Mouse (Mus musculus): ENCODE data around the gene Foxi3. TPM values are rescaled to one million over a fixed set of nuclear protein-coding genes. Genes with fewer than 3 reads are reported as not detected.

Foxi3 gene
- polyA plus RNA-seq (2014; fragmentation: Nextera tagmentation; extraction: Ambion mirVana): not detected in 2 replicates

DNA sequence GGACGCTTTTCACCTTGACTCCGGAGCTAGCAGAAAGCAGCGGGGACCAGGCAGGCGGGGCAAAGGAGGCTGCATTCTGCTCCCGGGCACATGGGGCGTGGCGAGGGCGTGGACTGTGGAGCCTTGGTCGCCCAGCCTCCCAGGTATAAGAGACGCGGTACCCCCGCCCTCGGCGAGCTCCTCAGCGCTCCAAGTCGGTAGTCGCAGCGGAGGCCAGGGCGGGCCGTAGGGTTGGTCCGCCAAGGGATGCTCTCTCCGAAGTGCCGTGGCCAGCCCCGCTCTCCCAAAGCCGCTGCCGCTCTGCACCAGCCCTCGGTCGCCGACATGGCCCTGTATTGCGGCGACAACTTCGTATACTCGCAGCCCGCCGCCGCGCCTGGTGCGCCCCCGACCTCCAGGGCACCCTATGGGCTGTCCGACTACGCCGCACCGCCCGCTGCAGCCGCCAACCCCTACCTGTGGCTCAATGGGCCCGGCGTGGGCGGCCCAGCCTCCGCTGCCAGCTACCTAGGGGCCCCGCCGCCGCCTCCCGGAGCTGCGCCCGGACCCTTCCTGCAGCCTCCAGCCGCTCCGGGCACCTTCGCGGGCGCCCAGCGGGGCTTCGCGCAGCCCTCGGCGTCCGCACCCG, at the start of gene Foxi3:
Foxi3 (plus strand) TSS at position 247 of the 628 bp plus-strand sequence.
- peak; percentile 60; the same call in 1 of the 2 replicates for ATAC-seq (ENCODE audit: low FRiP score, low TSS enrichment)
- DNase-seq: peak; percentile 46
- under 1% methylated on average over 67 of the region's 67 CpGs for WGBS

DNA sequence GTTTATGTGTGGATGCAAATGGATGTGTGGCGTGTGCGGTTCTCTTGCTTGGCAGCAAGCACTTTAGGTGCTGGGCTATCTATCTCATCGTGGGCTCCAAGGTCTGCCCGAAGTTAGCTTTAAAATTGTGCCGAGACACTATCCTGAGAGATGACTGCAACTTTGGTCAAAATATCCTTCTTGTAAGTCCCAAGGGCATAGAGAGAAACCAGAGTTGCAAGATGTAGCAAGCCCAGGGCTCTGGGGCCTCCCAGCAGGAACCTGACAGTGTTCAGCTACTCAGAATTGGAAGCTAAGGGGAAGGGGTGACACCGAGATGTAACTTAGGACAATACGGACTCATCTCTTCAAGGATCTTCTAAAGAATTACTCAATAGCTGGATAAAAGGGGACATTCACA, 46.8 kb upstream of the Foxi3 start:
- DNase-seq (no peak), ATAC-seq (ENCODE audit: low FRiP score, low TSS enrichment) (no peak)
- 88% methylated on average over 7 of the region's 7 CpGs for WGBS

More for the DNA sequence above, at the start of gene Foxi3:
- H3K4me2 ChIP-seq (ENCODE audit: low read length): peak within 1 kb of the TSS; percentile 82
- H3K27me3 ChIP-seq (ENCODE audit: control insufficient read depth, insufficient read depth, low read length): peaks cover 57% of the 10 kb centered on the region
- no peak within 1 kb of the TSS; the same call in 1 of the 2 replicates for H3K9ac ChIP-seq (replicated peaks; ENCODE audit: low read length)
- peaks cover 7% of the 10 kb centered on the region for H3K4me1 ChIP-seq (ENCODE audit: control insufficient read depth, insufficient read depth, low read length)
- peak within 1 kb of the TSS; percentile 40 for H3K4me3 ChIP-seq (replicated peaks; ENCODE audit: low read depth, low read length)
- H3K27ac ChIP-seq (replicated peaks; ENCODE audit: low read depth, low read length): no peak within 1 kb of the TSS
- H3K9me3 ChIP-seq (ENCODE audit: control insufficient read depth, low read length): no peaks in the 10 kb centered on the region
- no peaks in the 10 kb centered on the region for H3K36me3 ChIP-seq (ENCODE audit: control insufficient read depth, insufficient read depth, low read length)

DNA sequence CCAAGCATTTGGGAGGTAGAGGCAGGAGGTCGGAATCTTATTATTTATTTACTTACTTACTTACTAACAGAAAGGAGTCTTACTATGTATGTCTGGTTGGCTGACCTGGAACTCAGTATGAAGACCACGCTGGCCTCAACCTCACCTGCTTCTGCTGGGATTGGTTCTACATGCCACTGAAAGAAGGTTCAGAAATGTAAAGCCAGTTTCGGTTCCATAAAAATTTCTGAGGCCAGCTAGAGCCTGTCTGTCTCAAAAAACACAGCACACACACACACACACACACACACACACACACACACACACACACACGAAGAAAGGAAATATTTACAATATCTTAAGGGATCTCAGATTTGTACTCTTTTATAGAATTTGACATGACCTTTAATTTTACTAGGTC, 46.0 kb upstream of the Foxi3 start:
- ATAC-seq (ENCODE audit: low FRiP score, low TSS enrichment) (no peak), DNase-seq (no peak)
- Histone ChIP-seq H3K4me1 (ENCODE audit: control insufficient read depth, insufficient read depth, low read length) (no peaks in the 10 kb centered on the region), H3K4me3 (replicated peaks; ENCODE audit: low read depth, low read length) (no peak overlapping the region), H3K9me3 (ENCODE audit: control insufficient read depth, low read length) (no peaks in the 10 kb centered on the region), H3K27me3 (ENCODE audit: control insufficient read depth, insufficient read depth, low read length) (no peaks in the 10 kb centered on the region), H3K9ac (replicated peaks; ENCODE audit: low read length) (no peak overlapping the region), H3K4me2 (ENCODE audit: low read length) (no peak overlapping the region), H3K27ac (replicated peaks; ENCODE audit: low read depth, low read length) (no peak overlapping the region), H3K36me3 (ENCODE audit: control insufficient read depth, insufficient read depth, low read length) (peaks cover 16% of the 10 kb centered on the region)
- 77% methylated on average over 4 of the region's 4 CpGs for WGBS

More for the DNA sequence above, 46.8 kb upstream of the Foxi3 start:
- Histone ChIP-seq H3K4me2 (ENCODE audit: low read length) (no peak overlapping the region), H3K27ac (replicated peaks; ENCODE audit: low read depth, low read length) (no peak overlapping the region), H3K9me3 (ENCODE audit: control insufficient read depth, low read length) (no peaks in the 10 kb centered on the region), H3K4me3 (replicated peaks; ENCODE audit: low read depth, low read length) (no peak overlapping the region), H3K9ac (replicated peaks; ENCODE audit: low read length) (no peak overlapping the region), H3K36me3 (ENCODE audit: control insufficient read depth, insufficient read depth, low read length) (peaks cover 19% of the 10 kb centered on the region), H3K27me3 (ENCODE audit: control insufficient read depth, insufficient read depth, low read length) (no peaks in the 10 kb centered on the region), H3K4me1 (ENCODE audit: control insufficient read depth, insufficient read depth, low read length) (no peaks in the 10 kb centered on the region)

DNA sequence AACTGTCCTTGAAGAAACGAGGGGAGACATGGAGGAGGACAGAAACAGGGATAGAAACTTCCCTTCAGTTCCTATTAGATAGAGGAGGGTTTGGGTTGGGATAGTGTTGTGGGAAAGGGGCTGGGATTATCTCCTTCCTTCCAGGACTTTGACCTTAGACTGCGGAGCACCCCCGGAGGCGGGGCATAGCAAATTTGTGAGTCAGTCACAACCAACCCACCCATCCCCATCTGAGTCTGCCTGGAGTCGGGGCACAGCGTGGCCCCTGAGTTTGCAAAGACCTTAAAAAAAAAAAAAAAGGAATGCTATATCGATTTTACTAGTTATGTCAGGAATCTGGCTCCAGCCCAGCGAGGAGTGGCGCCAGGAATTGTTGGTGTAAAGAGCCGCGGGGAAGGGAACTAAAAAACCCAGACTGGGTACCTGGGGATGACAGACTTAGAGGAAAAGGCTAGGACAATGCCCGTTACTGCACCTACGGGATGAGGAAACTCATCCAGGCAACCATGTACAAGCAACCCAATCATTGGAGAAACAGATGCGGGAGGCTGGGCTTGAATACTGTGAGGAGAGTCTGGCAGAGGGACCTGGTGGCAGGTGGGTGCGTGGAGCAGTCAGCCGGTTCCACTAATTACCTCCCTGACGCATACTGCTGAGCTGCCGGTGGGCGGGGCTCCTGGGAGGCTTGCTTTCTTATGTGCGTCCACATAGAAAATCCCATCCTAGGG, 44.5 kb upstream of the Foxi3 start:
- Histone ChIP-seq H3K27ac (replicated peaks; ENCODE audit: low read depth, low read length) (no peak overlapping the region), H3K36me3 (ENCODE audit: control insufficient read depth, insufficient read depth, low read length) (0 out of 2 replicates have a peak, but pooled peaks cover 3% of the 10 kb centered on the region), H3K9ac (replicated peaks; ENCODE audit: low read length) (no peak overlapping the region), H3K9me3 (ENCODE audit: control insufficient read depth, low read length) (no peaks in the 10 kb centered on the region), H3K27me3 (ENCODE audit: control insufficient read depth, insufficient read depth, low read length) (no peaks in the 10 kb centered on the region), H3K4me3 (replicated peaks; ENCODE audit: low read depth, low read length) (no peak overlapping the region), H3K4me1 (ENCODE audit: control insufficient read depth, insufficient read depth, low read length) (no peaks in the 10 kb centered on the region), H3K4me2 (ENCODE audit: low read length) (peak overlapping the region; percentile 36)
- WGBS: 16% methylated on average over 20 of the region's 20 CpGs
- peak; percentile 32 for DNase-seq
- peak; percentile 40; the same call in 1 of the 2 replicates for ATAC-seq (ENCODE audit: low FRiP score, low TSS enrichment)

DNA sequence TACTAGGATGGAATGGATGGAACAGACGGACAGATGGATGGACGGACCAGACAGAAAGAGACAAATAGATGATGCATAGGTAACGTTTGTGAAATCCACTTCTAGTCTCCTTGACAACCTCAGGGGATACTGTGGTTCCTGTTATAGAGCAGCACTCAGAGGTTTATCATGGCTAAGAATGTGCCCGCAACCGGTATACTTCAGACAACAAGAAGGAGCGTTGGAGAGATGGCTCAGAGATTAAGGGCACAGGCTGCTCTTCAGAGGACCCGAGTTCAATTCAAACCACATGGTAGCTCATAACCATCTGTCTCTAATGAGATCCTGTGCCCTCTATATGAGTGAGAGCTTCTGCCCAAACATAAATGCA, 44.0 kb upstream of the Foxi3 start:
- 70% methylated on average over 7 of the region's 7 CpGs for WGBS
- no peak for ATAC-seq (ENCODE audit: low FRiP score, low TSS enrichment)

DNA sequence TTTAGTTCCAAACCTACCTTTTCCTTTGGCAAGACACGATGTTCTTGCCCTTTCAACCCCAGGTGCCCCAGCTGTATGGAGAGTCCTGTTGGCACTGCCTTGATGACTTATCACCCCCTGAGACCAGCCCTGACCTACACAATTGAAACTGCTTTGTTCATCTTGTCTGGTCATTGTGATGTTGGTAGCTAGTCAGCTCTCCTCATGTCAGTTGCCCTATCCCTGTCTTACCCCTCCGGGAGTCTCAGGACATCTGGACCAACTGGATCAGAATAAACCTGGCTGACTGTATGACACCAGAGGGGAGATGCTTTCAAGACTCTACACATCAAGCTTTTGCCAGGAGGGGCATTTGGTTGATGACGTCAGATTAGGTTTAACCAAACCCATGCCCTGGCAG, 37.5 kb upstream of the Foxi3 start, which contains the start of gene Tex37:
Tex37 (minus strand) TSS at position 101 of the 400 bp plus-strand sequence.
- H3K9me3 ChIP-seq (ENCODE audit: control insufficient read depth, low read length): no peaks in the 10 kb centered on the region
- H3K4me1 ChIP-seq (ENCODE audit: control insufficient read depth, insufficient read depth, low read length): peaks cover 8% of the 10 kb centered on the region
- no peak for DNase-seq
- H3K27ac ChIP-seq (replicated peaks; ENCODE audit: low read depth, low read length): no peak within 1 kb of the TSS
- WGBS: 88% methylated on average over 3 of the region's 3 CpGs
- no peaks in the 10 kb centered on the region for H3K36me3 ChIP-seq (ENCODE audit: control insufficient read depth, insufficient read depth, low read length)
- no peak within 1 kb of the TSS for H3K9ac ChIP-seq (replicated peaks; ENCODE audit: low read length)
- no peak within 1 kb of the TSS for H3K4me3 ChIP-seq (replicated peaks; ENCODE audit: low read depth, low read length)
- ATAC-seq (ENCODE audit: low FRiP score, low TSS enrichment): no peak
- no peak within 1 kb of the TSS for H3K4me2 ChIP-seq (ENCODE audit: low read length)
- no peaks in the 10 kb centered on the region for H3K27me3 ChIP-seq (ENCODE audit: control insufficient read depth, insufficient read depth, low read length)

More for the DNA sequence above, 44.0 kb upstream of the Foxi3 start:
- no peak for DNase-seq
- Histone ChIP-seq H3K27ac (replicated peaks; ENCODE audit: low read depth, low read length) (no peak overlapping the region), H3K9ac (replicated peaks; ENCODE audit: low read length) (no peak overlapping the region), H3K4me3 (replicated peaks; ENCODE audit: low read depth, low read length) (no peak overlapping the region), H3K4me2 (ENCODE audit: low read length) (peak overlapping the region; percentile 36), H3K27me3 (ENCODE audit: control insufficient read depth, insufficient read depth, low read length) (no peaks in the 10 kb centered on the region), H3K36me3 (ENCODE audit: control insufficient read depth, insufficient read depth, low read length) (no peaks in the 10 kb centered on the region), H3K9me3 (ENCODE audit: control insufficient read depth, low read length) (no peaks in the 10 kb centered on the region), H3K4me1 (ENCODE audit: control insufficient read depth, insufficient read depth, low read length) (no peaks in the 10 kb centered on the region)

DNA sequence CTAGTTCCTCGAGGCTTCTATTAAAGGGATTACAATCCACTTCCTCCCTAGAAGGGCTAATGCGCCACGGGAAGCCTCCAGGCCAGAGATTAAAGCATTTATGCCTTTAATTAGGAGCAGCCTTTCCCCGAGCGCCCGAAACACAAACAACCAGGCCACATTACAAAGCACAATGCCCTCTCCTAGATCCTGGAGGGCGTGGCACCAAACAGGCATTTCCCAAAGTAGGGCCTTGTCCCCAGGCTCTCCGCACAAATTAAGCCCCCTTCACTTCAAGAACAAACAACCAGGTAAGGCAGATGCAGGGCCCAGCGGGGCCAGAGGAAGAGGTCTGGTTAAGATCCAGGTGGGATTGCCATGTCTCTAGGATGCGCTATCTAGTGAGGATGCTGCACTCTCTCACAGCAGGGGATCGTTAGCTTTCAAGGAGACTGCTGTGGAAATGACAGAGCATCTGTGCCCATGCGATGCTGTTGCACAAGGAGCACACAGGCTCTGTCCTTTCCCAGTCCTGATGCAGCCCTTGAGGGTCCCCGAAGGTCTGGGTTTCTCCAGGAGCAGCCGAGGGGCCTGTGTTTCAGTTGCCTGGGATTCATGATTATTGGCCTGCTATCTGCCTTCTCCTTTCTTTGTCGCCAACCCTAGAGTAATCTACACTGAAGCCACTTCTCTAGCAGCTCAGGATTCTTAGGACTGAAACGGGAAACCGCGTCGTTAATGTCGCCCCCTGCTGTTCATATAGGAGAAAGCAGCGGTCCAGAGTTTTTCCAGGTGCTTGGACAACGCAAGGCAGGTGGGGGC, 34.9 kb upstream of the Foxi3 start:
- H3K9ac ChIP-seq (replicated peaks; ENCODE audit: low read length): peak overlapping the region; percentile 24
- ATAC-seq (ENCODE audit: low FRiP score, low TSS enrichment) (peak; percentile 74), DNase-seq (peak; percentile 86)
- no peaks in the 10 kb centered on the region for H3K27me3 ChIP-seq (ENCODE audit: control insufficient read depth, insufficient read depth, low read length)
- no peaks in the 10 kb centered on the region for H3K9me3 ChIP-seq (ENCODE audit: control insufficient read depth, low read length)
- peak overlapping the region; percentile 9; the same call in 1 of the 2 replicates for H3K4me3 ChIP-seq (replicated peaks; ENCODE audit: low read depth, low read length)
- H3K4me2 ChIP-seq (ENCODE audit: low read length): peak overlapping the region; percentile 46
- H3K36me3 ChIP-seq (ENCODE audit: control insufficient read depth, insufficient read depth, low read length): no peaks in the 10 kb centered on the region
- 4% methylated on average over 22 of the region's 22 CpGs for WGBS
- peaks cover 8% of the 10 kb centered on the region for H3K4me1 ChIP-seq (ENCODE audit: control insufficient read depth, insufficient read depth, low read length)
- H3K27ac ChIP-seq (replicated peaks; ENCODE audit: low read depth, low read length): peak overlapping the region; percentile 50

DNA sequence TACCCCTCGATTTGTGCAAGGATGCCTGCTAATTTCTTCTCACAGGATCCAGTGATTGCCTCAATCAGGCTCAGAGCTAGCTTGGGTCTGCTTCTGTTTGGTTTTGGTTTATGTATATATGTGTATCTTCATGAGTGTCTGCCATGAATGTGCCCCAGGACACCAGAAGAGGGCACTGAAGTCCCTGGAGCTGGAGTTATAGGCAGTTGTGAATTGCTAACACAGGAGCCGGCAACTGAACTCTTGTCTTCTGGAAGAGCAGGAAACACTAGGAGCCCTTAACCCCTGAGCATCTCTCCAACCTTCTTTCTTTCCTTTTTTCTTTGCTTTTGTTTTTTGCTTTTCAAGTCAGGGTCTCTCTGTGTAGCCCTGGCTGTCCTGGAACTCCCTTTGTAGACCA, 24.5 kb upstream of the Foxi3 start:
- H3K27me3 ChIP-seq (ENCODE audit: control insufficient read depth, insufficient read depth, low read length): no peaks in the 10 kb centered on the region
- no peak for DNase-seq
- no peak overlapping the region for H3K4me2 ChIP-seq (ENCODE audit: low read length)
- no peaks in the 10 kb centered on the region for H3K36me3 ChIP-seq (ENCODE audit: control insufficient read depth, insufficient read depth, low read length)
- H3K9me3 ChIP-seq (ENCODE audit: control insufficient read depth, low read length): no peaks in the 10 kb centered on the region
- no peak overlapping the region for H3K27ac ChIP-seq (replicated peaks; ENCODE audit: low read depth, low read length)
- H3K4me1 ChIP-seq (ENCODE audit: control insufficient read depth, insufficient read depth, low read length): no peaks in the 10 kb centered on the region
- H3K9ac ChIP-seq (replicated peaks; ENCODE audit: low read length): no peak overlapping the region
- WGBS: 90% methylated on average over 2 of the region's 2 CpGs
- no peak for ATAC-seq (ENCODE audit: low FRiP score, low TSS enrichment)
- H3K4me3 ChIP-seq (replicated peaks; ENCODE audit: low read depth, low read length): no peak overlapping the region

Measured in midbrain, embryonic 14.5 days (tissue).